Mouse (Mus musculus): ENCODE results near the gene Pld1. TPM values are rescaled to one million over a fixed set of nuclear protein-coding genes. Genes with fewer than 3 reads are reported as not detected.

Pld1 gene
- polyA plus RNA-seq, 1 experiment from 2014 or later = 9.0 TPM

GRCm38 (mm10) chr3:27983935-27984577, 45.6 kb downstream of the Pld1 start:
- Histone ChIP-seq H3K27ac (ENCODE audit: low read length) (peak overlapping the region; percentile 53), H3K9ac (replicated peaks; ENCODE audit: low read length) (peak overlapping the region; percentile 27; the same call in 1 of the 2 replicates), H3K4me1 (ENCODE audit: insufficient read depth, low read length) (peaks cover 12% of the 10 kb centered on the region), H3K4me3 (ENCODE audit: low read length) (peak overlapping the region; percentile 35), H3K9me3 (ENCODE audit: low read length) (no peaks in the 10 kb centered on the region), H3K4me2 (replicated peaks; ENCODE audit: low read depth, low read length) (peak overlapping the region; percentile 49), H3K27me3 (ENCODE audit: insufficient read depth, low read length) (no peaks in the 10 kb centered on the region), H3K36me3 (ENCODE audit: insufficient read depth, low read length) (no peaks in the 10 kb centered on the region)
- 16% methylated on average over 14 of the region's 14 CpGs for WGBS
- peak; percentile 94 for ATAC-seq (ENCODE audit: low FRiP score, low TSS enrichment)

- 57% methylated on average over 4 of the region's 4 CpGs for WGBS
- Histone ChIP-seq H3K4me2 (replicated peaks; ENCODE audit: low read depth, low read length) (peak overlapping the region; percentile 49), H3K9ac (replicated peaks; ENCODE audit: low read length) (no peak overlapping the region), H3K4me3 (ENCODE audit: low read length) (peak overlapping the region; percentile 35), H3K4me1 (ENCODE audit: insufficient read depth, low read length) (peaks cover 17% of the 10 kb centered on the region), H3K36me3 (ENCODE audit: insufficient read depth, low read length) (no peaks in the 10 kb centered on the region), H3K27ac (ENCODE audit: low read length) (peak overlapping the region; percentile 53; the same call in 1 of the 2 replicates), H3K9me3 (ENCODE audit: low read length) (no peaks in the 10 kb centered on the region), H3K27me3 (ENCODE audit: insufficient read depth, low read length) (no peaks in the 10 kb centered on the region)
- no peak for ATAC-seq (ENCODE audit: low FRiP score, low TSS enrichment)
These were observed 46.1 kb downstream of the Pld1 start for GRCm38 (mm10) chr3:27984620-27985019.

GRCm38 (mm10) chr3:27985344-27985743, 46.8 kb downstream of the Pld1 start:
- 91% methylated on average over 5 of the region's 5 CpGs for WGBS
- Histone ChIP-seq H3K27me3 (ENCODE audit: insufficient read depth, low read length) (no peaks in the 10 kb centered on the region), H3K4me2 (replicated peaks; ENCODE audit: low read depth, low read length) (no peak overlapping the region), H3K27ac (ENCODE audit: low read length) (no peak overlapping the region), H3K36me3 (ENCODE audit: insufficient read depth, low read length) (no peaks in the 10 kb centered on the region), H3K4me3 (ENCODE audit: low read length) (no peak overlapping the region), H3K4me1 (ENCODE audit: insufficient read depth, low read length) (peaks cover 17% of the 10 kb centered on the region), H3K9me3 (ENCODE audit: low read length) (no peaks in the 10 kb centered on the region), H3K9ac (replicated peaks; ENCODE audit: low read length) (no peak overlapping the region)
- no peak for ATAC-seq (ENCODE audit: low FRiP score, low TSS enrichment)

GRCm38 (mm10) chr3:27987891-27988536, 49.5 kb downstream of the Pld1 start:
- 47% methylated on average over 8 of the region's 8 CpGs for WGBS
- Histone ChIP-seq H3K9me3 (ENCODE audit: low read length) (no peaks in the 10 kb centered on the region), H3K36me3 (ENCODE audit: insufficient read depth, low read length) (no peaks in the 10 kb centered on the region), H3K27me3 (ENCODE audit: insufficient read depth, low read length) (no peaks in the 10 kb centered on the region), H3K4me2 (replicated peaks; ENCODE audit: low read depth, low read length) (no peak overlapping the region), H3K27ac (ENCODE audit: low read length) (peak overlapping the region; percentile 23; the same call in 1 of the 2 replicates), H3K4me3 (ENCODE audit: low read length) (no peak overlapping the region), H3K4me1 (ENCODE audit: insufficient read depth, low read length) (peaks cover 17% of the 10 kb centered on the region), H3K9ac (replicated peaks; ENCODE audit: low read length) (no peak overlapping the region)
- peak; percentile 75 for ATAC-seq (ENCODE audit: low FRiP score, low TSS enrichment)

- WGBS = 82% methylated on average over 2 of the region's 2 CpGs
- H3K4me2 ChIP-seq (replicated peaks; ENCODE audit: low read depth, low read length) = no peak overlapping the region
- no peaks in the 10 kb centered on the region for H3K27me3 ChIP-seq (ENCODE audit: insufficient read depth, low read length)
- H3K4me3 ChIP-seq (ENCODE audit: low read length) = no peak overlapping the region
- H3K9me3 ChIP-seq (ENCODE audit: low read length) = no peaks in the 10 kb centered on the region
- peaks cover 17% of the 10 kb centered on the region for H3K4me1 ChIP-seq (ENCODE audit: insufficient read depth, low read length)
- no peaks in the 10 kb centered on the region for H3K36me3 ChIP-seq (ENCODE audit: insufficient read depth, low read length)
- H3K9ac ChIP-seq (replicated peaks; ENCODE audit: low read length) = no peak overlapping the region
- H3K27ac ChIP-seq (ENCODE audit: low read length) = no peak overlapping the region
- ATAC-seq (ENCODE audit: low FRiP score, low TSS enrichment) = no peak
These were observed 52.7 kb downstream of the Pld1 start for GRCm38 (mm10) chr3:27991100-27991703.

- H3K36me3 ChIP-seq (ENCODE audit: insufficient read depth, low read length) = no peaks in the 10 kb centered on the region
- no peaks in the 10 kb centered on the region for H3K9me3 ChIP-seq (ENCODE audit: low read length)
- H3K4me2 ChIP-seq (replicated peaks; ENCODE audit: low read depth, low read length) = no peak overlapping the region
- peaks cover 2% of the 10 kb centered on the region; the same call in 1 of the 2 replicates for H3K4me1 ChIP-seq (ENCODE audit: insufficient read depth, low read length)
- H3K4me3 ChIP-seq (ENCODE audit: low read length) = no peak overlapping the region
- ATAC-seq (ENCODE audit: low FRiP score, low TSS enrichment) = no peak
- H3K27ac ChIP-seq (ENCODE audit: low read length) = no peak overlapping the region
- 81% methylated on average over 8 of the region's 8 CpGs for WGBS
- no peak overlapping the region for H3K9ac ChIP-seq (replicated peaks; ENCODE audit: low read length)
- no peaks in the 10 kb centered on the region for H3K27me3 ChIP-seq (ENCODE audit: insufficient read depth, low read length)
These were observed 55.9 kb downstream of the Pld1 start for GRCm38 (mm10) chr3:27994175-27994990.

- Histone ChIP-seq H3K9ac (replicated peaks; ENCODE audit: low read length) (no peak overlapping the region), H3K27me3 (ENCODE audit: insufficient read depth, low read length) (no peaks in the 10 kb centered on the region), H3K4me3 (ENCODE audit: low read length) (no peak overlapping the region), H3K4me2 (replicated peaks; ENCODE audit: low read depth, low read length) (no peak overlapping the region), H3K36me3 (ENCODE audit: insufficient read depth, low read length) (no peaks in the 10 kb centered on the region), H3K9me3 (ENCODE audit: low read length) (peaks cover 4% of the 10 kb centered on the region), H3K27ac (ENCODE audit: low read length) (no peak overlapping the region), H3K4me1 (ENCODE audit: insufficient read depth, low read length) (no peaks in the 10 kb centered on the region)
- ATAC-seq (ENCODE audit: low FRiP score, low TSS enrichment) = no peak
- 65% methylated on average over 6 of the region's 6 CpGs for WGBS
These were observed 65.8 kb downstream of the Pld1 start for GRCm38 (mm10) chr3:28004321-28004720.

- no peak overlapping the region for H3K27ac ChIP-seq (ENCODE audit: low read length)
- WGBS = 86% methylated on average over 11 of the region's 11 CpGs
- no peaks in the 10 kb centered on the region for H3K9me3 ChIP-seq (ENCODE audit: low read length)
- H3K4me1 ChIP-seq (ENCODE audit: insufficient read depth, low read length) = no peaks in the 10 kb centered on the region
- no peak overlapping the region for H3K9ac ChIP-seq (replicated peaks; ENCODE audit: low read length)
- H3K4me3 ChIP-seq (ENCODE audit: low read length) = no peak overlapping the region
- ATAC-seq (ENCODE audit: low FRiP score, low TSS enrichment) = no peak
- no peaks in the 10 kb centered on the region for H3K36me3 ChIP-seq (ENCODE audit: insufficient read depth, low read length)
- H3K27me3 ChIP-seq (ENCODE audit: insufficient read depth, low read length) = no peaks in the 10 kb centered on the region
- H3K4me2 ChIP-seq (replicated peaks; ENCODE audit: low read depth, low read length) = no peak overlapping the region
These were observed 69.2 kb downstream of the Pld1 start for GRCm38 (mm10) chr3:28007684-28008083.

- 77% methylated on average over 4 of the region's 4 CpGs for WGBS
- no peak for ATAC-seq (ENCODE audit: low FRiP score, low TSS enrichment)
- H3K4me1 ChIP-seq (ENCODE audit: insufficient read depth, low read length) = no peaks in the 10 kb centered on the region
These were observed 69.9 kb downstream of the Pld1 start for GRCm38 (mm10) chr3:28008369-28008768.

More at GRCm38 (mm10) chr3:28008369-28008768, 69.9 kb downstream of the Pld1 start:
- H3K4me3 ChIP-seq (ENCODE audit: low read length) = no peak overlapping the region
- H3K9me3 ChIP-seq (ENCODE audit: low read length) = no peaks in the 10 kb centered on the region
- no peak overlapping the region for H3K27ac ChIP-seq (ENCODE audit: low read length)
- H3K9ac ChIP-seq (replicated peaks; ENCODE audit: low read length) = no peak overlapping the region
- H3K27me3 ChIP-seq (ENCODE audit: insufficient read depth, low read length) = no peaks in the 10 kb centered on the region
- H3K36me3 ChIP-seq (ENCODE audit: insufficient read depth, low read length) = no peaks in the 10 kb centered on the region
- no peak overlapping the region for H3K4me2 ChIP-seq (replicated peaks; ENCODE audit: low read depth, low read length)
